Mouse (Mus musculus) common myeloid progenitor, adult 5-6 weeks (primary cell): ENCODE measurements at regions not wholly inside any gene's neighbourhood (a gene's known extent, or its start where the extent isn't known, plus 50 kb on each side); places are given as distances from the start of the nearest gene placed in this dataset.

ENCODE experiments used
- ATAC-seq: replicated peaks from 2 replicates; pipeline ENCODE4 v1.8.0; 2016; ENCODE audit warnings: low read depth, mild to moderate bottlenecking, moderate TSS enrichment, inconsistent platforms; ENCODE audit not compliant: poor library complexity, severe bottlenecking

DNA sequence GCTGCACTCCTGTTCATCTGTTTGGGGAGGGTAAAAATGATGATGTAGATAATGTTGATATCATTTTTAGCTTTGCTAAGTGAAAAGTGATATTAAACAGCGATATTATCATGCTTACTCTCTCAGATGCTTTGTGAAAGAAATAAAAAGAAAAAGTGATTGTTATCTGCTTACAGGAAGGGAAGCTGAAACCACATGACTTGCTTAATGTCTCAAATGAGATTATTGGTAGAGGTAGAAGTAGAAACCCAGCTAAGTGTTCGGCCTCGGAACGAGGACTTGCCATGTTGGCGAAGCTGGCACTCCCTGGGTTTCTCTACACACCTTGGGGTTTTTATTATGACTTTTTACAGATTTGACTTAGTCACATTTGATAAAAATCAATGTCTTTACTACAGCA lies 200.1 kb upstream of the Tank start:
- no peak for ATAC-seq

GRCm38 (mm10) chr2:61377756-61378155 lies 200.6 kb upstream of the Tank start:
- ATAC-seq = no peak

GRCm38 (mm10) chr2:61362606-61363005 lies 215.8 kb upstream of the Tank start:
- no peak for ATAC-seq

DNA sequence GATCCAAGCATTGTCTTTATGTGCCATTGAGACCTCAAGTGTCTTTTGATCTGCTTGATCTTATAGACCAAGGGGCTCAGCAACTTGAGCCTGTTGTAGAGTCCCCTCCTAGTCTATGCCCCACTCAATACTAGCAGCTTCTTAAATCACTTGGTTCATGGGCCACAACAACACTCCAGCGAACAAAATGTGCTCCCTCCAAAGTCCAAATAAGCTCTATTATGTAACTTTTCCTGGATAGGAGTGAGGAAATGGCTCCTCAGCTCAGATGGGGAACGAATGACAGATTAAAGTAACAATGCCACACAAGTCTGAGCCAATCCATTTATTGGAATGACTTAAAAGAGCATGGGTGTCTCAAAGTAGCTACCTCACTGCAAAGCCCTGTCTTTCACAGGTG lies 217.0 kb upstream of the Tank start:
- ATAC-seq = no peak

DNA sequence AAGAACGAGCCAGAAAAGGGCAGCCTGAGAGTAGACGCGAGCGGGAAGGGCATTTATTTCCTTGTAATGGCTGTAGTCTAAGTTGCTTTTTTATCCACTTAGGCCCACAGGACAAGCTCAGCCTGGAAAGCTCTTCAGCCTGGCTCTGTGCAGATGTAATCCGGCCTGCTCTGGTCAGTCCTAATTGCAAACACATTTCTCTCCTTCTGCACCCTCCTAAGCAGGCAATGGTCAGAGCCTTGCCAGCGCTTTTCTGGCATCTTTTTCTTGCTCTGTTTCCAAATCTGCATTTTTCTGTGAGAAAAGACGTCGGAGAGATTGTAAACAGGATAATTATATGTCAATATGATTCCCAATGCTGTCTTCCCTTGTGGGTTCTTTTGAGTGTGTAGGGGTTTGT lies 224.3 kb upstream of the Tank start:
- no peak for ATAC-seq

GRCm38 (mm10) chr2:61347451-61347850 lies 230.9 kb upstream of the Tank start:
- ATAC-seq = no peak

DNA sequence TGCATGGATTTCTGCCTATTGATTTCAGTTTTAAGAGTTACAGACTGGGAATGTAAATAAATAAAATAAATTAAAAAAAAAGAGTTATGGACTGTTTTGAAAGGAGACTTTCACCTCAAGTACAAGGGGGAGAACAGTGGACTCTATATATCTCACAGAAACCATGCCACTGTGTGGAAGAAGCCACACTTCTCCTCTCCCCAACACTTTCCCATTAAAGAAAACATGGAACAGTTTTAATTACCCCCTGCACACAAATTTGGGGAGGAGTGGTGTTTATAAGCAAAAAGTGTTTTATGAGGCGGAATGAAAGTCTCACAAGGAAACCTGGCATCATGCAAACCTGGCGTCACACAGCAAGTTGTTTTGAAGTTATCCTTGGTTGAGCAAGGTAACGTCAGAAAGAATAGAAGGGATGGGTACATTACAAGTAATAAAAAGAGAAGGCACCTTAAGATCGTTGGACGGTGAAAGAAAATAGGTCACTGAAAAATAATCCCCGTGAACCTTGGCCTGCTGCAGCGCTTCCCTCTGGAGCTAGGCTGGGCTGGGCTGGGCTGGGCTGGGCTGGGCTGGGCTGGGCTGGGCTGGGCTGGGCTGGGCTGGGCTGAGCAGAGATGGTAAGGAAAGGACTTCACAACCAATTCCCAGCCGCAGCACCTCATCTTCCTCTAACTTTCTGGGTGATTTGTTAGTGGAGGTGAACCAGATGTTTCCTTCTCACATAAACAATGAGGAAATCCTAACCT lies 232.2 kb upstream of the Tank start:
- no peak for ATAC-seq

DNA sequence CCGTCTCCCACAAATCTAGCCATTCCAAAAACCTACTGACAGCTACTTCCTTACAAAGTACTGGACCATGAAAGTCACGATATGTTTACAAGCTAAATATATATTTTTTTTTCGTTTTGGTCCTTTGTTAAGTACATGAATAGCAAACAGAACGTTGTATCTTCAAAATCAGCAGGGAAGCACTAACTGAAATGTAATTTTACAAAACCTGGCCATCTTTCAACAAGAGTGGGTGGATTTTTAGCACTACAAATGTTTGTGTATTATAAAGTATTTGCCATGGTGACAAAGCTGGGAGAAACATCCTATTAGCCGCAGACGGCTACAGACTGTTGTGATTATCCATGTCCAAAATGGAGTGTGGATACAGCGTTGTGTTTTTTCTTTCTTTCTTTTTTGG lies 233.1 kb upstream of the Tank start:
- ATAC-seq = no peak

DNA sequence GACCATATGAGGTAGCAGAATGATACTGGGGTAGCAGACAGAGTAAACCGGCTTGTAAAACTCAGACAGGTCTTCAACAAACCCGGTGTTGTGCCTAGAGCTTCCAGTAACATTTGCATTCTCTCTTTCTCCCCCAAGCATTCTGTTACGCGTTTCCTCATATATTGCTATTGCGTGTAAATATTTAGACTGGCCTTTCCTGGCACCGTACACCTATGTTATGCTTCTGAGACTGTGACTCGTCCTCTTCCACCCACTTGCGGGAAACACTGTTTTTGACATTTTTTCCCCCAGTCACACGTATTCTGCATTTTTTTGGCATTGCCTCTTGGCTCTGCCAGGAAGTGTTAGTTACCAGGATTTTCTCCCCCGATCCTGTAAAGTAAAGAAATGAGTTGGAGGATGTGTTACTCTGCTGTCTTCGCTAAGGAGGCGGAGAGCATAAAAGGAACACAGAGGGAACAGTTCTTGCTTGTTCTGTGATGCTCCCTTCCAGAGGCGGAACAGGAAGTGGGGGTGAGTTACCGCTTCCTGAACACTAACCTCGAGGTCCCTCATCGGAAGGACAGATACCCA lies 233.7 kb upstream of the Tank start:
- no peak for ATAC-seq

- ATAC-seq = no peak
Observed at GRCm38 (mm10) chr2:61341254-61341653, 237.1 kb upstream of the Tank start.

GRCm38 (mm10) chr2:61319226-61319625 lies 259.2 kb upstream of the Tank start:
- ATAC-seq = no peak

- ATAC-seq = no peak
Observed at GRCm38 (mm10) chr2:61310405-61310804, 268.0 kb upstream of the Tank start.

DNA sequence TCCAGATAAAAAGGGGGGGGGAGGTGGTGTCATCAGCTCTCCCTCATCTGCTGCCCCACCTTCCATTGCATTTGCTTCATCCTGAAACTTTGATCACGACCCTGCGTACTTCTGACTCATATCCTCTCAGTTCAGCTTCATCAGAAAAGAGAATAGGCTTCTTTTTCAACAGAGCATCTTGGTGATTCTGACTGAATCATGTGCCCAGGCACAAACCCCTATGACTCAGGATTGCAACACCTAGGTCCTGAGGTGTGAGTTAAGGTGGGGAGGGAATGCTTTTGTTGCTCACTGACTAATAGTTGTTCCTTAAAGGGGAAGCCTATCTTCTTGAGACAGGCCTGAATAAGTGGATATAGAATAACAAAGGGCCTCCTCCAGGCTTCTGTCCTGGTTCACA lies 269.2 kb upstream of the Tank start:
- no peak for ATAC-seq

GRCm38 (mm10) chr2:61297135-61297534 lies 281.2 kb upstream of the Tank start:
- ATAC-seq = no peak

- no peak for ATAC-seq
Observed at GRCm38 (mm10) chr2:61296606-61297005, 281.8 kb upstream of the Tank start.

- ATAC-seq = 0 out of 2 replicates have a peak, but pooled peaks have one; percentile 32
Observed at GRCm38 (mm10) chr2:61295261-61295964, 283.0 kb upstream of the Tank start.

GRCm38 (mm10) chr2:61288246-61288645 lies 290.1 kb upstream of the Tank start:
- no peak for ATAC-seq

DNA sequence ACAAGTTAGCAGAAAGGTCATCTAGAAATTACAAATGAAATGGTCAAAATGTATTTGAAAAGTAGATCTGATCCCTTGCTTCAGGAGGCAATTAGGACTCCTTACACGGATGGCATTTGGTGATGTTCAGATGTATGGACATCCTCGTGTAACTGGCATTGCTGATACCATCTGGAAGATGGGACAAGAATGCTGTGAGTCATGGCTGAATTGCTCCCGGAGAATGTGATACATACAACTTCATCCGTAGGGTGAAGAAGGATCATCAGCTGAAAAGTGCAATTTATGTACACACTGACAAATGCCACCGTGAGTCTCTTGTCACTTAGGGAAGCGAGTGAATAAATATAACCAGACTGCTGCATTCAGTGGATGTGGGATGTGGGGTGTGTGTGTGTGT lies 293.7 kb upstream of the Tank start:
- no peak for ATAC-seq

GRCm38 (mm10) chr2:61283829-61284601 lies 294.4 kb upstream of the Tank start:
- no peak for ATAC-seq

- no peak for ATAC-seq
Observed at GRCm38 (mm10) chr2:61272721-61273120, 305.7 kb upstream of the Tank start.

- ATAC-seq = no peak
Observed at GRCm38 (mm10) chr2:61267706-61268105, 304.7 kb upstream of the Rbms1 start.
